Mouse (Mus musculus): ENCODE data around the gene Klf15.

GRCm38 (mm10) chr6:90496217-90496616 lies 33.8 kb downstream of the Klf15 start:
- TF ChIP-seq CTCF (IDR thresholded peaks at IDR 0.05; ENCODE audit: control insufficient read depth, insufficient read depth, low read length), result no peak
- TF ChIP-seq POLR2A (IDR thresholded peaks at IDR 0.05; ENCODE audit: borderline replicate concordance, control insufficient read depth, low read depth, low read length), result no peak
